Mouse (Mus musculus) embryonic facial prominence, embryonic 13.5 days (tissue): ENCODE data around the gene Ncapd3. TPM values are rescaled to one million over a fixed set of nuclear protein-coding genes. Genes with fewer than 3 reads are reported as not detected.

Experiments used
- ATAC-seq: fragments of 200-750 bp; cut with Nextera tagmentation; 2 replicates; pipeline ENCODE4 v1.8.0; 2017; ENCODE audit warnings: low read depth; ENCODE audit not compliant: insufficient number of reproducible peaks, insufficient read depth, low FRiP score, low TSS enrichment
- H3K27ac ChIP-seq: fragments of 300-500 bp; sonication (generic); 2 replicates; pipeline ENCODE4 v1.5.1; 2015; ENCODE audit warnings: moderate library complexity, mild to moderate bottlenecking, inconsistent platforms
- H3K27me3 ChIP-seq: fragments of 300-500 bp; sonication (generic); 2 replicates; pipeline ENCODE4 v1.6.1; 2015; ENCODE audit warnings: mild to moderate bottlenecking, inconsistent platforms
- H3K36me3 ChIP-seq: fragments of 300-500 bp; sonication (generic); 2 replicates; pipeline ENCODE4 v1.6.1; 2015; ENCODE audit warnings: mild to moderate bottlenecking, inconsistent platforms
- H3K4me1 ChIP-seq: fragments of 300-500 bp; sonication (generic); 2 replicates; pipeline ENCODE4 v1.6.1; 2015; ENCODE audit warnings: inconsistent platforms
- H3K4me2 ChIP-seq: fragments of 300-500 bp; sonication (generic); 2 replicates; pipeline ENCODE4 v1.6.1; 2015; ENCODE audit warnings: moderate library complexity, mild to moderate bottlenecking, inconsistent platforms
- H3K4me3 ChIP-seq: fragments of 300-500 bp; sonication (generic); 2 replicates; pipeline ENCODE4 v1.5.1; 2015; ENCODE audit warnings: mild to moderate bottlenecking, inconsistent platforms
- H3K9ac ChIP-seq: fragments of 300-500 bp; sonication (generic); 2 replicates; pipeline ENCODE4 v1.6.1; 2015; ENCODE audit warnings: mild to moderate bottlenecking, inconsistent platforms
- H3K9me3 ChIP-seq: fragments of 300-500 bp; sonication (generic); 2 replicates; pipeline ENCODE4 v1.6.1; 2016; ENCODE audit warnings: inconsistent platforms
- WGBS: fragments of 180-500 bp; shearing (Covaris S2); methylation state at CpG from one replicate; pipeline ENCODE4 v1.1.7; 2015; ENCODE audit warnings: mixed read lengths; 5-methylcytosine and 5-hydroxymethylcytosine counted together
- polyA plus RNA-seq: library from polyadenylated mRNA; unstranded; fragments of >200 nt; fragmentation: Nextera tagmentation; extraction: Ambion mirVana; gene quantifications from 2 replicates; pipeline ENCODE4 v1.2.1, GENCODE M21; 2015

Gene Ncapd3
- polyA plus RNA-seq, 1 experiment from 2014 or later: 27.2 TPM

- no peak overlapping the region for H3K4me2 ChIP-seq
- H3K27me3 ChIP-seq: no peaks in the 10 kb centered on the region
- ATAC-seq: no peak
- H3K27ac ChIP-seq: no peak overlapping the region
- H3K9ac ChIP-seq: no peak overlapping the region
- no peak overlapping the region for H3K4me3 ChIP-seq
- H3K4me1 ChIP-seq: no peaks in the 10 kb centered on the region
- H3K36me3 ChIP-seq: peaks cover 90% of the 10 kb centered on the region
- H3K9me3 ChIP-seq: no peaks in the 10 kb centered on the region
- WGBS: 94% methylated on average over 5 of the region's 5 CpGs
These were observed 28.4 kb downstream of the Ncapd3 start for GRCm38 (mm10) chr9:27058341-27058740.

DNA sequence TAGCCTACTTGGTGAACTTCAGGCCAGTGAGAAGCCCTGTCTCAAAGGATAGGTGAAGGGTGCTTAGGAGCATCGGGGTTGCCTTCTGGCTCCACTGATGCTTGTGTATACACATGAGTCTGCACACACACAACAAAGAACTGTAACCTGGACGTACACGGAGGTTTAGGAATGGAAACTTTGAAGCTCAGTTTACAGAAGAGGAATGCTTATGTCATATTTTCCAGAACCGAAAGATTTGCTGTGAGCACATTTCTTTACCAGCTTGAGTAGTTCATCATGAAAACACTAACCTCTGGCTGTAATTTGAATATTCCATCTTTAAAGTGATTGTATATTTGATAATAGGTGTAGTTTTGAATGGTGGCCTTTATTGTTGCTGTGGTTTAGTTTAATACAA lies 40.9 kb downstream of the Ncapd3 start:
- Histone ChIP-seq H3K4me1 (no peaks in the 10 kb centered on the region), H3K4me3 (no peak overlapping the region), H3K9ac (no peak overlapping the region), H3K36me3 (peaks cover 85% of the 10 kb centered on the region), H3K27me3 (no peaks in the 10 kb centered on the region), H3K9me3 (no peaks in the 10 kb centered on the region), H3K27ac (no peak overlapping the region), H3K4me2 (no peak overlapping the region)
- 86% methylated on average over 4 of the region's 4 CpGs for WGBS
- no peak for ATAC-seq

- Histone ChIP-seq H3K4me2 (no peak overlapping the region), H3K4me1 (no peaks in the 10 kb centered on the region), H3K36me3 (peaks cover 78% of the 10 kb centered on the region), H3K4me3 (no peak overlapping the region), H3K9ac (no peak overlapping the region), H3K9me3 (no peaks in the 10 kb centered on the region), H3K27ac (no peak overlapping the region), H3K27me3 (no peaks in the 10 kb centered on the region)
- ATAC-seq: no peak
- 74% methylated on average over 1 of the region's 1 CpGs for WGBS
These were observed 44.7 kb downstream of the Ncapd3 start for GRCm38 (mm10) chr9:27074677-27075076.

DNA sequence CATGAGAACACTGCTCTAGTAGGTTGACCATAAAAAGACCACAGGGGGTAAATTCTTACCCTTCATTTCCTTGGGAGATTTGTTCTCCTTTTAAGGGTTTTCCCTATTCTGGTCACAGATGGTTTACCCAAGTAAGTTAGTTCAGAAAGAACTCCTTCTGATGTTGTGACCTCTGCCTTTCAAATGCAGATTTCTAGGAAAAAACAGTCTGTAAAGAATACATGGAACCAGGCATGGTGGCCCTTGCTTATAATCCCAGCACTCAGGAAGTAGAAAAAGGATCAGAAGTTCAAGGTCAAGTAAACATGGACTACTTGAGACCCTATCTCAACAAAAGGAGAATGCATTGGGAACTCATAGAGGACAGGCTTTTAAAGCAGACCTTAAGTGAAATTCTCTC lies 45.8 kb downstream of the Ncapd3 start:
- Histone ChIP-seq H3K4me3 (no peak overlapping the region), H3K27me3 (no peaks in the 10 kb centered on the region), H3K4me2 (no peak overlapping the region), H3K36me3 (peaks cover 76% of the 10 kb centered on the region), H3K4me1 (no peaks in the 10 kb centered on the region), H3K9me3 (no peaks in the 10 kb centered on the region), H3K9ac (no peak overlapping the region), H3K27ac (no peak overlapping the region)
- ATAC-seq: no peak

- Histone ChIP-seq H3K4me2 (no peak overlapping the region), H3K36me3 (peaks cover 89% of the 10 kb centered on the region), H3K27me3 (no peaks in the 10 kb centered on the region), H3K9me3 (no peaks in the 10 kb centered on the region), H3K27ac (no peak overlapping the region), H3K4me1 (no peaks in the 10 kb centered on the region), H3K4me3 (no peak overlapping the region), H3K9ac (no peak overlapping the region)
- WGBS: 92% methylated on average over 5 of the region's 5 CpGs
- ATAC-seq: no peak
These were observed 56.3 kb downstream of the Ncapd3 start for GRCm38 (mm10) chr9:27086256-27086655.

GRCm38 (mm10) chr9:27087402-27087801 lies 57.4 kb downstream of the Ncapd3 start:
- 96% methylated on average over 3 of the region's 3 CpGs for WGBS
- Histone ChIP-seq H3K27me3 (no peaks in the 10 kb centered on the region), H3K4me3 (no peak overlapping the region), H3K4me1 (no peaks in the 10 kb centered on the region), H3K9ac (no peak overlapping the region), H3K4me2 (no peak overlapping the region), H3K9me3 (no peaks in the 10 kb centered on the region), H3K36me3 (peaks cover 90% of the 10 kb centered on the region), H3K27ac (no peak overlapping the region)
- no peak for ATAC-seq

GRCm38 (mm10) chr9:27090134-27090533 lies 60.2 kb downstream of the Ncapd3 start:
- Histone ChIP-seq H3K4me2 (no peak overlapping the region), H3K36me3 (peaks cover 90% of the 10 kb centered on the region), H3K9me3 (no peaks in the 10 kb centered on the region), H3K27ac (no peak overlapping the region), H3K27me3 (no peaks in the 10 kb centered on the region), H3K4me3 (no peak overlapping the region), H3K4me1 (no peaks in the 10 kb centered on the region), H3K9ac (no peak overlapping the region)
- ATAC-seq: no peak
- 87% methylated on average over 1 of the region's 1 CpGs for WGBS

DNA sequence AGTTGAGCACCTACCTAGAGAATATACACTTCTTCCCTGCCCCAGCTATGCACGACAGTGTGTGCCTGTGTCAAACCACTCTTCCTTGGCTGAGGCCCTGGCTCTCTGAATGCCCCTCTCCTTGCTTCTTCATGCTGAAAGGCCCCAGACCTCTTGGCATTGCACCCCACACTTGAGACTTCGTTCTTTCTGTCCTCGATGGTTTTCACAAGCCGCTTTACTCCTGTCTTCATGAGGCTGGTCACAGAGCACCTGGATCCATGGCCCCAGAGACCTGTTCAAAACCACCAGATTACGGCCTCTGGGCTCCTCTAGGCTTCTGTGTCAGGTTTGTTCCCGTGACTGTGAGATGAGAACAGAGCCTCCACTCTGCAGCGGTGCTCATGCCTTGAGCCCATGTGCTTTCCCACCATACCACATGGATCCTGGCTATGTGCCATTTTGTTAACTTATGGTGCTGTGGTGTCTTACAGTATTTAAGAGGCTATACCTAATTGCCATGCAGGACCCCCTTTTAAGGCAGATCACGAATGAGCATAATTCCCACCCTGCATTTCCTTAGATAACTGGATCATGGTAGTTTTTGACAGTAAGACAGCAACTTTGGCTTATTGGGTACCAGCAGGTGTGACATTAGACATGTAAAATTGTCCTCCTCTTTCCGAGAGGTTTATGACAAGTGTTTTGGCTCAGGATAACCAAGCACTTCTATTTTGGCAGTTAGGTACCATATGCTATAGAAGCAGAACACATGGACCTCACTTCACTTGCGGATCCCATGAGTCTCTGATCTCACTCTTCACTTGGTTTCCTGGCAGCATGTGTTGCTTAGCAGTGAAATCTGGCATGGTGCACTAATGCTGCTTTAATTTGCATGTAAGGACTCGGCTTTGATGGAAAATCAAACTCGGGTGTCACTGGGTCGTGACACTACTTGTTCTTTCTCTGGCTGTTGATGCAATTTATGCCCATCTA lies 61.1 kb downstream of the Ncapd3 start:
- 89% methylated on average over 13 of the region's 13 CpGs for whole genome bisulfite sequencing
- no peaks in the 10 kb centered on the region for H3K9me3 ChIP-seq
- no peak overlapping the region for H3K4me2 ChIP-seq
- H3K36me3 ChIP-seq: peaks cover 90% of the 10 kb centered on the region
- H3K27me3 ChIP-seq: no peaks in the 10 kb centered on the region
- no peak overlapping the region for H3K4me3 ChIP-seq
- ATAC-seq: no peak
- no peak overlapping the region for H3K27ac ChIP-seq
- H3K9ac ChIP-seq: no peak overlapping the region
- H3K4me1 ChIP-seq: no peaks in the 10 kb centered on the region

GRCm38 (mm10) chr9:27092916-27093315 lies 62.9 kb downstream of the Ncapd3 start:
- no peak for ATAC-seq
- 89% methylated on average over 6 of the region's 6 CpGs for WGBS

DNA sequence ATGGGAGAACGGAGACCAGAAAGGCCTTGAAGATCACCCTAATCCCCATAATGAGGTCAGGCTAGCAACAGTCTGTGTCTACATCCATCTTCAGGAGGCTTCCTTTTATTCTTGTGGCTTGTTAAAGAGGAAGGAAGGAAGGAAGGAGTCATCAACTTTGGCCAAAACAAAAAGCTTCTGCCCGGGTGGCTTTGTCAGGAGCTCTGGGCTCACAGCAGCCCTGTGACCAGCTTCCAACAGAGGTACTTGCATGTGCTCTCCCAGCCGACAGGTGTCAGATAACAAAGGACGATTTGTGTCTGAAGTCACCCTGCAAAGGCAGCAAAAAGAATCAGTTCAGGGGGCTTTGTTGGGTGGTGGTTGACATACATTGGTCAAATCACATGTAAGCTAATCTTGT lies 68.1 kb downstream of the Ncapd3 start:
- Histone ChIP-seq H3K27me3 (no peaks in the 10 kb centered on the region), H3K4me2 (no peak overlapping the region), H3K9me3 (no peaks in the 10 kb centered on the region), H3K4me3 (no peak overlapping the region), H3K27ac (no peak overlapping the region), H3K4me1 (no peaks in the 10 kb centered on the region), H3K9ac (no peak overlapping the region), H3K36me3 (peaks cover 90% of the 10 kb centered on the region)
- 32% methylated on average over 4 of the region's 4 CpGs for WGBS
- ATAC-seq: no peak

More at GRCm38 (mm10) chr9:27092916-27093315, 62.9 kb downstream of the Ncapd3 start:
- H3K4me2 ChIP-seq: no peak overlapping the region
- no peaks in the 10 kb centered on the region for H3K27me3 ChIP-seq
- no peak overlapping the region for H3K9ac ChIP-seq
- no peak overlapping the region for H3K4me3 ChIP-seq
- H3K36me3 ChIP-seq: peaks cover 85% of the 10 kb centered on the region
- no peaks in the 10 kb centered on the region for H3K4me1 ChIP-seq
- H3K27ac ChIP-seq: no peak overlapping the region
- no peaks in the 10 kb centered on the region for H3K9me3 ChIP-seq

- no peaks in the 10 kb centered on the region for H3K27me3 ChIP-seq
- H3K4me1 ChIP-seq: no peaks in the 10 kb centered on the region
- ATAC-seq: no peak
- H3K4me2 ChIP-seq: no peak overlapping the region
- H3K9ac ChIP-seq: no peak overlapping the region
- H3K4me3 ChIP-seq: no peak overlapping the region
- no peaks in the 10 kb centered on the region for H3K9me3 ChIP-seq
- 86% methylated on average over 8 of the region's 8 CpGs for WGBS
- peaks cover 90% of the 10 kb centered on the region for H3K36me3 ChIP-seq
- no peak overlapping the region for H3K27ac ChIP-seq
These were observed 68.6 kb downstream of the Ncapd3 start for GRCm38 (mm10) chr9:27098557-27098956.

GRCm38 (mm10) chr9:27099474-27099873 lies 69.5 kb downstream of the Ncapd3 start:
- Histone ChIP-seq H3K9ac (no peak overlapping the region), H3K27me3 (no peaks in the 10 kb centered on the region), H3K4me2 (no peak overlapping the region), H3K36me3 (peaks cover 92% of the 10 kb centered on the region), H3K4me1 (no peaks in the 10 kb centered on the region), H3K9me3 (no peaks in the 10 kb centered on the region), H3K27ac (no peak overlapping the region), H3K4me3 (no peak overlapping the region)
- ATAC-seq: no peak
- WGBS: 86% methylated on average over 4 of the region's 4 CpGs
